Mouse (Mus musculus) frontal cortex, postnatal 10 days (tissue): Measurements from ENCODE around the gene Bmpr1b.

Experiments
- DNase-seq, 2 experiments: peaks; one replicate each; pipeline ENCODE4 v3.0.0; 2022; ENCODE audit warnings: low spot score in 2 of 2, mixed read lengths in 1 of 2

Bmpr1b gene

DNA sequence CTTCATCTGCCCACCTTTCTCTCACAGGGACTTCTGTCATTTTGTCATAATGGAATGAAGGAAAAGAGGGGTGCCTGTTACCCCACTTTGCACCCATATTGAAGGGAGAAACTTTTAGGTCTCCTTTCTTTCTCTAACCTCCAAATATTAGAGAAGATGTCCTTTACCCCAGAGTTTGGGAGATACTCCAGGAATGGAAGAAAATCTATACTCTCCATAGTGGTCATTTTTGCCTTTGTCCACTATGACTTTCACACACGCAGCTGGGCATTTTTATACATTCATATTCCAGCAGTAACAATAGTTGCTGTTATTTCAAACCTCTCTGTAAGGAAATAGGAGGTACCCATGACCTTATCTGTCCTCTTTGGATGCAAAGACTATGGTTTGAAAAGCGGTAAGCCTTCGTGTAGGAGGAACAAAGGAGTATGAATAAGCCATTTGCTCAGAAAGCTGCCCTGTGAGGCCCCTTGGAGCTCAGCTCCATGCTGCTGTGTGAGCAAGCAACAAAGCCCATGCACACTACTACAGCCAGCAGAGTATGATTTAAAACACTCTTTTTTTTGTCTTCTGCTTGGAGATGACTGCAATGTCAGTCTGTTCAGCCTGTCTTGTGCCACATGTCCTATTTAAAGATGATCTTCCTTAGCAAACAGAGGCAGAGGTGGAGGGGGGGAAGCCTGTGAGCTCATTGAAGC is 350.5 kb downstream of the Bmpr1b start:
- DNase-seq, result no peak

DNA sequence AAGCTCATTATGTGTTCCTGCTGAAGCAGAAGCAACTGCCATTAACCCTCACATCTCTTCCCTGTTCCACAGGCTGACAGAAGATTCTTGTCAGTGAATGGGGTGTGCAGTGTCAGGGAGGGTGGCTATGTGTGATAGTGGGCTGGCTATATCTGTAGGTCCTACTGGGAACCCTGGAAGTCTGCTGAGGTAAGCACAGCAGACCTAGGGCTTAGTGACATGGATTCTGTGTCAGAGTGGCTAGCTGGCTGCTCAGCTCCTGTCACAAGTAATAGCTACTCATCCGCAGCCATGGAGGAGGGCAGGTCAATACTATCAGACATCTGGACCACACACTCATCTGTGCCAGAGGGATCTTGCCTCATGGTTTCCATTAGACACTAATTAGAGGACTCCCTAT is 354.4 kb downstream of the Bmpr1b start:
- no peak for DNase-seq

- DNase-seq, result no peak
Observed at GRCm38 (mm10) chr3:141811348-141811747, 357.9 kb downstream of the Bmpr1b start.

GRCm38 (mm10) chr3:141810944-141811343 is 358.3 kb downstream of the Bmpr1b start:
- DNase-seq, result no peak

DNA sequence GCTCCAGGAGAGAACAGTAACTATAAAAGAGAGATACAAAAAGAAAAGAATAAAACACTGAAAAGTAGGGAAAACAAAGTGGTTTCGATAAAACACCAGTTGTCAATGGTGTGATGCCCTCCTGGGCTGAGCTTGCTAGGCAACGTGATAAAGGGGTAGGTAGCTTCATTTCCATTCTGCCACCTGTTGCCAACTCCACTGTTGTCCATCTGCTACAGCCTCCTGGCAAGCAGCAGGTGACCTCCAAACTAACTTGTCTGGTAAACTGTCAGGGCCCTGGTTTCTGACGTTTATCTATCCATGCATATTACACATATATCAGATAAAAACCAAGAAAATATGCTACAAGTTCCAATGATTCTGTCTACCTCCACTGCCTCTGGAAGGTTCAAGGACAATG is 359.6 kb downstream of the Bmpr1b start:
- DNase-seq, result no peak

GRCm38 (mm10) chr3:141804133-141804532 is 365.1 kb downstream of the Bmpr1b start:
- DNase-seq, result no peak

DNA sequence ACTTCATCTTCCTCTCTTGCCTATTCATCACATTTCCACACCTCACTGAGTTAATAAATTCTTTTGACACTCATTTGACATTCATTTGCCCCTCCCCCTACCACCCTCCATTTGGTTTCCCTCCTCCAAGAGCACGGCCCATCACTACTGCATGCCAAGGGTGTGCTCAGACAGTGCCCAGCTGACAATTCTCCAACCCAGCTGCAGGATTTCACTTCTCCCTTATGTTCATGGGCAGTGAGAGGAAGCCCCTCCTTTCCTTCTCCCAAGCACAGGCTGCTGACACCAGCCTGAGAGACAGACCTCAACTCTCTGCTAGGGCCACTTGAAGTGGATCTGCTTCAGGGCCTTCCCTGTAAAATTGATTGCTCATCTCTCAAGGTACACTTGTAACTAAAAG is 371.4 kb downstream of the Bmpr1b start:
- DNase-seq, result no peak

- no peak for DNase-seq
Observed at GRCm38 (mm10) chr3:141797372-141797771, 371.9 kb downstream of the Bmpr1b start.

DNA sequence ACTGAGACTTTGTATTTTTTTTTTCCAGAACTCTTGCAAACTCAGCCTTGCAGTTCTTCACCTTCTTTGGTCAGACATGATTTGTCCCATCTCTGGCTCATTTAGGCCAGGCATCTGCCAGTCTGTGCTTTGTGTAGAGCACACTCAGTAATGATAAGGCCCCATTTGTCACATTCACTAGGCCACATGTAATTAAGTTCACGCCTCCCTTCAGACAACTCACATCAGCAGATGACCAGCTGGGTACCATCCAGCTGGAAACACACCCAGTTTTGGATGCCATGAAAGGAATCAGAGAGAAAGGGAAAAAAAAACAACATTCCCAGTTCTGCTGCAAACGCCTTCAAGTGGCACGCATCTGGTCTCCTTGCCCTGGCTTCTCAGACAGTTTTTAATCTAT is 374.9 kb downstream of the Bmpr1b start:
- no peak for DNase-seq

DNA sequence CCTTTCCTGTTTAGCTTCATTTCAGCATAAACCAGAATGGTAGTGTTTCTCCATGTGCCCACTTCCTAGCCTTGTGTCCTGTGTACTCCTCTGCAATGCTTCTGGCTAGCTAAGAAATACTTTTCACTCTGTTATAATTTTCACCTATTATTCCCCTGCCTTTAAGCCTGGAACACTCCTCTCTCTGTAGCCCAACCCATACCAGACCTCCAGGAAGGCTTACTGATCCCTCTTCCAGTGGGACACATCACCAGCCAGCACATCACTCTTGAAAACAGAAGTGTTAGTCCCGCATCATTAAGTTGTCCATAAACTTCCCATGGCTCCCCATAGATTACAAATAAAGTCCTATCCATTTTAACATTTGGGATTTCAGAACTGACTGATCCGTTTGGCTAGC is 375.5 kb downstream of the Bmpr1b start:
- DNase-seq, result no peak

DNA sequence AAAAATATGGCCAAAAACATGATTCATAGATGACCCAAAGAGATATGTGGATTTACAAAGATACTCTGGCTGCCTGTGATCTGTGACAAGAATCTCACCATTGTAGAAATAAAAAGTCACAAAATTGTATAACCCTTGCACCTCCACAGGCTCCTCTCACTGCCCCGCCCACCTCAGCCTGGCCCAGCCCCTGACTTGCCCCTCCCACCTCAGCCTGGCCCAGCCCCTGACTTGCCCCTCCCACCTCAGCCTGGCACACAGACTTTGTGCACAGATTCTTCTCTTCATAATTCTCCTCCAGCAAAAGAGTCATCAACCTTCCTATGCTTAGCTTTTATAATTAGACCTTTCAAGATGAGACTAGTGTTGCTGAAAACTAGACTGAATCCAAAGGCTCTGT is 377.1 kb downstream of the Bmpr1b start:
- DNase-seq, result no peak

DNA sequence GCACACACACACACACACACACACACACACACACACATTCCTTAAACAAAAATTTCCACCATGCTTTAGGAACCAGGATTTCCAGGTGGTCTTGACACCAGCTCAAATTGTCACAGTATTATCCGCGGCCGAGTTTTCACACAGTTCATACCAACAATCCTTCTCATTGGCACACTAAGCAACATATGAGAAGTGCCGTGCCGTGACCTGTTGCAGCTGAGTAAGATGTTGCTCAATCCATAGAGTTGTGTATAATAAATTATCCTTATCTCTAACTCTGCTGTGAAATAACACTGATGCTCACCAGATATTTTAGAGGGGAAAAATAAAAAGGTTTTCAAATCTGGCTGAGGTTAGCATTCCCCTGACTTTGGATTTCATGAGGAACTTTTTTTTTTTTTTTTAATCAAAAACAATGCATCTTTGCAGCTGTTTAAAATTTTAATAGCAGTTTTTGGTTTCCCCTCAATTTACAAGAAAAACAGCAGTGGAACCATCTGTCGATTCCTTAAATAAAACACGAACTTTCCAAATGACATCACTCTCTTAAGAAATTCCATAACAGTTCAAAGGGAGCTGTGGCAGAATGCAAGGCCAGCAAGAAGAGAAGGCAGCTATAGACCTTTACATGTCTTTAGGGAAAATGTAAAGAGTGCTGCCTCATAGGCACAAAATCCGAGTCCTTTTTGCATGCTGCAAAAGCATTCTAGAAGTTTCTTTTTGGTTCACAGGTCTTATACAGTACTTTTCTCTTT is 378.0 kb downstream of the Bmpr1b start:
- DNase-seq, result no peak
